Mouse (Mus musculus): Measurements from ENCODE around the gene Olfr1148.

Gene Olfr1148

GRCm38 (mm10) chr2:87830233-87830632 is at the start of gene Olfr1148:
Olfr1148 (plus strand) TSS chr2:87830533.
- no peak for DNase-seq (ENCODE audit: low read depth, low spot score)

- DNase-seq (ENCODE audit: low read depth, low spot score): no peak
Observed at GRCm38 (mm10) chr2:87800292-87800691, 30.0 kb upstream of the Olfr1148 start, which contains the start of gene Olfr1143. Olfr1143 (plus strand) TSS chr2:87800592.

- no peak for DNase-seq (ENCODE audit: low read depth, low spot score)
Observed at GRCm38 (mm10) chr2:87809522-87809921, 20.8 kb upstream of the Olfr1148 start, which contains the start of gene Olfr1145. Olfr1145 (plus strand) TSS chr2:87809822.

- no peak for DNase-seq (ENCODE audit: low read depth, low spot score)
Observed at GRCm38 (mm10) chr2:87843693-87844092, 13.4 kb downstream of the Olfr1148 start, which contains the start of gene Olfr1150-ps1. Olfr1150-ps1 (plus strand) TSS chr2:87843993.

GRCm38 (mm10) chr2:87855562-87855961 is 25.2 kb downstream of the Olfr1148 start, which contains the start of gene Olfr1151:
Olfr1151 (plus strand) TSS chr2:87855862.
- DNase-seq (ENCODE audit: low read depth, low spot score): no peak

GRCm38 (mm10) chr2:87866192-87866591 is 35.9 kb downstream of the Olfr1148 start, which contains the start of gene Olfr1152:
Olfr1152 (plus strand) TSS chr2:87866492.
- DNase-seq (ENCODE audit: low read depth, low spot score): no peak

All from telencephalon, adult 2 months (tissue).